Comparison of ENCODE assay signal across 10 mouse cellular contexts in the genomic region with DNA sequence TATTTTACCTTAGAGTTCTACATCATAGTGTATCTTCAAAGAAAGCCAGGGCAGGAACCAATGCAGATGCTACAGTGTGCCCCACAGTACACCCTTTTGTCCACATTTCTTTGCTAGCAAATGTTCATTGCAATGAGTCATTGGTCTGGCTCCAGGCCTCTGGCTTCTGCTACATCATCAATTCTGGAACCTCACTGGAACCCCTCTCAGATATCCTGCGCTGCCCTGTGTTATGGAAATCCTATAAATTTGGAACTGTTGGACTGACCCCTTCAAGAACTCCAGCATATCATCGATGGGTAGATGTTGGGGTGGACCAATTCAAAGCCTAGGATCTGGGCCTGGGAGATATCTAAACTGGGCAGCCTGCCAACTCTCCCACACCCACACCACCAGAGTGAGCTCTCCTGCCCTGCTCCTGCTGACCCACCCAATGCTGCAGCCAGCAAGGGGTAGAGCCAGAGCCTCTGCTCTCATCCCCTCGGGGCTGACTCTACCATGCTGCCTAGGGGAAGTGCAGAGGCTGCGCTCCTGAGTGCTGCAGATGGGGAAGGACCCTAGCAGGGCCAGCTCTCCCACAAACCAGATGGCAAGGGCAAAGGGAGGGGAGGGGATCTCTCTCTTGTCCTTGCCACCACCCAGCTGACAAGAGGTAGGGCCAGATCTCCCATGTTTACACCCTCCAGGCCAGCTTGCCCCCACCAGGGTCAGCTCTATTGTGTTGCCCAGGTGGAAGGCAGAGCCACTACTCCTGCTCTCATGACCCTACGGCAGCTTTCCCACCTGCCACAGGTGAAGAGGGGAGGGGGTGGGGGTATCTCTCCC. TPM values are rescaled to one million over a fixed set of nuclear protein-coding genes. Genes with fewer than 3 reads are reported as not detected.
DNase-seq lines count a peak whose midpoint lies in the region; ATAC-seq lines count a peak whose summit lies in the region.
"Had no signal": no experiment of that assay in that cellular context is flagged by ENCODE, and none has a peak within 500 bp of the region (broad histone marks: within the 10 kb centered on the region; RNA-seq: fewer than 3 reads in every experiment).

No protein-coding gene starts in this region.

- ATAC-seq in liver, embryonic 16.5 days (ENCODE audit: low read depth), result peak; percentile 59; the same call in 1 of the 2 replicates
- no peak for ATAC-seq in liver, embryonic 11.5 days (replicated peaks; ENCODE audit: low FRiP score)
- ATAC-seq in common myeloid progenitor, adult 5-6 weeks (replicated peaks; ENCODE audit: low read depth, poor library complexity, severe bottlenecking), result 0 out of 2 replicates have a peak, but pooled peaks have one; percentile 32
- peak; percentile 77 for ATAC-seq in intestine, embryonic 14.5 days (replicated peaks; ENCODE audit: low FRiP score, low TSS enrichment, low read depth)

- no peak overlapping the region for H3K9ac ChIP-seq in liver, embryonic 16.5 days (ENCODE audit: low read depth, low read length)
- H3K9ac ChIP-seq in liver, embryonic 11.5 days (ENCODE audit: low read depth, low read length), result no peak overlapping the region
- no peak overlapping the region for H3K9ac ChIP-seq in intestine, embryonic 14.5 days (ENCODE audit: low read length)

- H3K4me2 ChIP-seq in liver, embryonic 16.5 days (ENCODE audit: low read depth, low read length), result no peak overlapping the region
- H3K4me2 ChIP-seq in liver, embryonic 11.5 days, result no peak overlapping the region
- H3K4me2 ChIP-seq in intestine, embryonic 14.5 days (ENCODE audit: low read length), result 0 out of 2 replicates have a peak overlapping the region, but pooled peaks have one; percentile 11

- H3K27me3 ChIP-seq in liver, embryonic 16.5 days (ENCODE audit: control insufficient read depth, insufficient read depth, low read depth, low read length), result no peaks in the 10 kb centered on the region
- H3K27me3 ChIP-seq in liver, embryonic 11.5 days (replicated peaks; ENCODE audit: control insufficient read depth, insufficient read depth, low read length), result no peaks in the 10 kb centered on the region
- H3K27me3 ChIP-seq in intestine, embryonic 14.5 days (replicated peaks; ENCODE audit: control insufficient read depth, insufficient read depth, low read length), result no peaks in the 10 kb centered on the region

- H3K4me1 ChIP-seq in liver, embryonic 16.5 days (ENCODE audit: control insufficient read depth, low read depth, low read length), result peaks cover 3% of the 10 kb centered on the region
- no peaks in the 10 kb centered on the region for H3K4me1 ChIP-seq in liver, embryonic 11.5 days (replicated peaks; ENCODE audit: control insufficient read depth, insufficient read depth, low read length)
- H3K4me1 ChIP-seq in intestine, embryonic 14.5 days (replicated peaks; ENCODE audit: control insufficient read depth, insufficient read depth, low read length), result peaks cover 18% of the 10 kb centered on the region

- no peaks in the 10 kb centered on the region for H3K36me3 ChIP-seq in liver, embryonic 16.5 days (ENCODE audit: control insufficient read depth, insufficient read depth)
- H3K36me3 ChIP-seq in liver, embryonic 11.5 days (ENCODE audit: control insufficient read depth, insufficient read depth, low read length), result no peaks in the 10 kb centered on the region
- H3K36me3 ChIP-seq in intestine, embryonic 14.5 days (ENCODE audit: control insufficient read depth, insufficient read depth, low read length), result no peaks in the 10 kb centered on the region

- DNase-seq in liver, embryonic 11.5 days (ENCODE audit: low spot score), result no peak
- DNase-seq in intestine, embryonic 14.5 days (ENCODE audit: low spot score), result no peak
- peak; percentile 74 to 83 for DNase-seq in spleen, postnatal 4 days (ENCODE audit: low spot score in 2 of 2)
- DNase-seq in embryo, embryonic 11 days, result no peak
- no peak for DNase-seq in left cerebral cortex, adult 18-20 months (ENCODE audit: low spot score in 2 of 2)
- no peak for DNase-seq in cerebellum, postnatal 10 days
- DNase-seq: cerebellum, adult 2 months had no signal

- 43% methylated on average over 5 of the region's 5 CpGs for WGBS in liver, embryonic 16.5 days (ENCODE audit: insufficient replicate concordance)
- WGBS in liver, embryonic 11.5 days, result 60% methylated on average over 5 of the region's 5 CpGs
- 47% methylated on average over 5 of the region's 5 CpGs for WGBS in intestine, embryonic 14.5 days

- no peaks in the 10 kb centered on the region for H3K9me3 ChIP-seq in liver, embryonic 16.5 days (replicated peaks; ENCODE audit: control insufficient read depth, low read length)
- no peaks in the 10 kb centered on the region for H3K9me3 ChIP-seq in liver, embryonic 11.5 days (ENCODE audit: control insufficient read depth, low read length)
- H3K9me3 ChIP-seq in intestine, embryonic 14.5 days (ENCODE audit: control insufficient read depth, low read length), result 0 out of 2 replicates have a peak, but pooled peaks cover under 1% of the 10 kb centered on the region

- H3K27ac ChIP-seq in liver, embryonic 16.5 days (ENCODE audit: low read length), result no peak overlapping the region
- no peak overlapping the region for H3K27ac ChIP-seq in liver, embryonic 11.5 days (ENCODE audit: low read depth, low read length)
- peak overlapping the region; percentile 81 for H3K27ac ChIP-seq in intestine, embryonic 14.5 days (ENCODE audit: low read depth)
- H3K27ac ChIP-seq: macrophage had no signal

- no peak overlapping the region for H3K4me3 ChIP-seq in liver, embryonic 16.5 days (ENCODE audit: low read depth, low read length)
- H3K4me3 ChIP-seq in liver, embryonic 11.5 days (ENCODE audit: low read depth, low read length), result no peak overlapping the region
- no peak overlapping the region for H3K4me3 ChIP-seq in intestine, embryonic 14.5 days (ENCODE audit: low read depth, low read length)

RNA-seq across cellular contexts. Expression of gene Prss27, which starts 16.4 kb away (rescaled TPM):
- not detected in 2 replicates for polyA plus RNA-seq in liver, embryonic 16.5 days (2015; fragmentation: Nextera tagmentation; extraction: Ambion mirVana)
- not detected in 2 replicates for polyA plus RNA-seq in liver, embryonic 11.5 days (2014; fragmentation: Nextera tagmentation; extraction: Ambion mirVana)
- total RNA-seq in common myeloid progenitor, adult 5-6 weeks (2017), result not detected in 2 replicates
- polyA plus RNA-seq in intestine, embryonic 14.5 days (2014; fragmentation: Nextera tagmentation; extraction: Ambion mirVana), result 0.28 and 0.43 TPM in 2 replicates
- not detected for total RNA-seq in left cerebral cortex, adult 18-20 months (2021)
- polyA plus RNA-seq: cerebellum, adult 2 months; macrophage had no signal

RNA-seq across cellular contexts. Expression of gene Prss22, which starts 23.7 kb away (rescaled TPM):
- polyA plus RNA-seq in liver, embryonic 16.5 days (2015; fragmentation: Nextera tagmentation; extraction: Ambion mirVana), result not detected in 2 replicates
- 0.21 TPM in 1 of 2 replicates, not detected in the other for polyA plus RNA-seq in liver, embryonic 11.5 days (2014; fragmentation: Nextera tagmentation; extraction: Ambion mirVana)
- not detected in 2 replicates for total RNA-seq in common myeloid progenitor, adult 5-6 weeks (2017)
- polyA plus RNA-seq in intestine, embryonic 14.5 days (2014; fragmentation: Nextera tagmentation; extraction: Ambion mirVana), result not detected in 2 replicates
- total RNA-seq in left cerebral cortex, adult 18-20 months (2021), result 1 to 10 TPM; 1.5 to 2.0 TPM
- polyA plus RNA-seq: cerebellum, adult 2 months; macrophage had no signal

RNA-seq across cellular contexts. Expression of gene Prss30, which starts 41.2 kb away (rescaled TPM):
- 0.07 TPM in 1 of 2 replicates, not detected in the other for polyA plus RNA-seq in liver, embryonic 16.5 days (2015; fragmentation: Nextera tagmentation; extraction: Ambion mirVana)
- polyA plus RNA-seq in liver, embryonic 11.5 days (2014; fragmentation: Nextera tagmentation; extraction: Ambion mirVana), result not detected in 2 replicates
- total RNA-seq in common myeloid progenitor, adult 5-6 weeks (2017), result not detected in 2 replicates
- 0.12 TPM in 1 of 2 replicates, not detected in the other for polyA plus RNA-seq in intestine, embryonic 14.5 days (2014; fragmentation: Nextera tagmentation; extraction: Ambion mirVana)
- under 1 TPM in 1 of 2 experiments, not detected in 1; 0.45 TPM for total RNA-seq in left cerebral cortex, adult 18-20 months (2021)

RNA-seq across cellular contexts. Expression of gene Kctd5, which starts 51.7 kb away (rescaled TPM):
- polyA plus RNA-seq in liver, embryonic 16.5 days (2015; fragmentation: Nextera tagmentation; extraction: Ambion mirVana), result 10.3 and 10.8 TPM in 2 replicates
- 43.0 and 46.8 TPM in 2 replicates for polyA plus RNA-seq in liver, embryonic 11.5 days (2014; fragmentation: Nextera tagmentation; extraction: Ambion mirVana)
- 17.8 and 19.2 TPM in 2 replicates for total RNA-seq in common myeloid progenitor, adult 5-6 weeks (2017)
- 52.8 and 61.2 TPM in 2 replicates for polyA plus RNA-seq in intestine, embryonic 14.5 days (2014; fragmentation: Nextera tagmentation; extraction: Ambion mirVana)
- 10 to 100 TPM; 22.5 to 23.8 TPM for total RNA-seq in left cerebral cortex, adult 18-20 months (2021)

Comparison
In these comparisons a context has a peak if more than half of its experiments do, and no peak if none do; other contexts are left out.
1. DNase-seq: peak in spleen, postnatal 4 days (2 of 2); none in liver, embryonic 11.5 days (single experiment), intestine, embryonic 14.5 days (single experiment), embryo, embryonic 11 days (single experiment), left cerebral cortex, adult 18-20 months (0 of 2) and cerebellum, postnatal 10 days (0 of 2).